Mouse (Mus musculus): ENCODE measurements at regions not wholly inside any gene's neighbourhood (a gene's known extent, or its start where the extent isn't known, plus 50 kb on each side); places are given as distances from the start of the nearest gene placed in this dataset.

- DNase-seq (ENCODE audit: low spot score) = no peak
Observed at GRCm38 (mm10) chr1:92386752-92387151, 86.9 kb downstream of the Ndufa10 start.

- no peak for DNase-seq (ENCODE audit: low spot score)
Observed at GRCm38 (mm10) chr1:92384945-92385344, 88.7 kb downstream of the Ndufa10 start.

- DNase-seq (ENCODE audit: low spot score) = no peak
Observed at GRCm38 (mm10) chr1:92383749-92384148, 89.9 kb downstream of the Ndufa10 start.

GRCm38 (mm10) chr1:92379510-92379886, 94.2 kb downstream of the Ndufa10 start:
- DNase-seq (ENCODE audit: low spot score) = no peak

- DNase-seq (ENCODE audit: low spot score) = no peak
Observed at GRCm38 (mm10) chr1:92378741-92379509, 94.7 kb downstream of the Ndufa10 start.

- DNase-seq (ENCODE audit: low spot score) = no peak
Observed at GRCm38 (mm10) chr1:92376456-92376855, 97.2 kb downstream of the Ndufa10 start.

GRCm38 (mm10) chr1:92372222-92372990, 101.3 kb downstream of the Ndufa10 start:
- no peak for DNase-seq (ENCODE audit: low spot score)

GRCm38 (mm10) chr1:92371357-92371981, 102.2 kb downstream of the Ndufa10 start:
- peak; percentile 40 for DNase-seq (ENCODE audit: low spot score)

GRCm38 (mm10) chr1:92370842-92371241, 102.8 kb downstream of the Ndufa10 start:
- no peak for DNase-seq (ENCODE audit: low spot score)

- no peak for DNase-seq (ENCODE audit: low spot score)
Observed at GRCm38 (mm10) chr1:92369972-92370371, 103.7 kb downstream of the Ndufa10 start.

GRCm38 (mm10) chr1:92366249-92366648, 107.4 kb downstream of the Ndufa10 start:
- no peak for DNase-seq (ENCODE audit: low spot score)

GRCm38 (mm10) chr1:92365366-92366075, 108.1 kb downstream of the Ndufa10 start:
- DNase-seq (ENCODE audit: low spot score) = no peak

- no peak for DNase-seq (ENCODE audit: low spot score)
Observed at GRCm38 (mm10) chr1:92361677-92362076, 112.0 kb downstream of the Ndufa10 start.

- DNase-seq (ENCODE audit: low spot score) = peak; percentile 16
Observed at GRCm38 (mm10) chr1:92360255-92360654, 113.4 kb downstream of the Ndufa10 start.

GRCm38 (mm10) chr1:92359473-92359872, 114.2 kb downstream of the Ndufa10 start:
- DNase-seq (ENCODE audit: low spot score) = no peak

GRCm38 (mm10) chr1:92358758-92359287, 114.8 kb downstream of the Ndufa10 start:
- no peak for DNase-seq (ENCODE audit: low spot score)

GRCm38 (mm10) chr1:92348353-92349005, 125.2 kb downstream of the Ndufa10 start:
- no peak for DNase-seq (ENCODE audit: low spot score)

GRCm38 (mm10) chr1:92347656-92348055, 126.0 kb downstream of the Ndufa10 start:
- DNase-seq (ENCODE audit: low spot score) = no peak

GRCm38 (mm10) chr1:92343768-92344167, 129.9 kb downstream of the Ndufa10 start:
- no peak for DNase-seq (ENCODE audit: low spot score)

- DNase-seq (ENCODE audit: low spot score) = no peak
Observed at GRCm38 (mm10) chr1:92343161-92343598, 130.5 kb downstream of the Ndufa10 start.

- no peak for DNase-seq (ENCODE audit: low spot score)
Observed at GRCm38 (mm10) chr1:92341846-92342540, 131.7 kb downstream of the Ndufa10 start.

Data from layer of hippocampus, adult 9-10 months (tissue).